Mouse (Mus musculus) erythroblast, embryonic 14.5 days (primary cell): ENCODE data around the gene Flrt3. TPM values are rescaled to one million over a fixed set of nuclear protein-coding genes. Genes with fewer than 3 reads are reported as not detected.
A peak's percentile ranks its signal among the peaks of the same experiment; 100 is the strongest.

Experiments used
- H3K27me3 ChIP-seq: 2 replicates; pipeline ENCODE4 v1.6.1; 2012; ENCODE audit warnings: inconsistent platforms; ENCODE audit not compliant: control insufficient read depth
- H3K36me3 ChIP-seq: 2 replicates; pipeline ENCODE4 v1.6.1; 2012; ENCODE audit warnings: mild to moderate bottlenecking, inconsistent platforms; ENCODE audit not compliant: control insufficient read depth
- H3K4me1 ChIP-seq: 2 replicates; pipeline ENCODE4 v1.6.1; 2012; ENCODE audit warnings: inconsistent platforms; ENCODE audit not compliant: control insufficient read depth
- H3K4me3 ChIP-seq: replicated peaks from 2 replicates; pipeline ENCODE3; 2012; ENCODE audit warnings: moderate library complexity, mild to moderate bottlenecking, inconsistent platforms
- H3K9me3 ChIP-seq: 2 replicates; pipeline ENCODE4 v1.6.1; 2012; ENCODE audit warnings: low read length, inconsistent platforms, mixed read lengths; ENCODE audit not compliant: control insufficient read depth
- GATA1 ChIP-seq: IDR thresholded peaks from 2 replicates; pipeline ENCODE4 v1.6.1; 2012; ENCODE audit warnings: low read length, inconsistent platforms, mixed read lengths
- TAL1 ChIP-seq: IDR thresholded peaks from 3 replicates; pipeline ENCODE4 v1.6.1; 2012; ENCODE audit warnings: low read length, inconsistent platforms, mixed read lengths
- polyA plus RNA-seq: library from polyadenylated mRNA; stranded (reverse); fragments of >175 nt; gene quantifications from 2 replicates; pipeline ENCODE4 v1.2.3, GENCODE M21; 2012

Flrt3 gene
- polyA plus RNA-seq, result 0.01 and 0.10 TPM in 2 replicates

DNA sequence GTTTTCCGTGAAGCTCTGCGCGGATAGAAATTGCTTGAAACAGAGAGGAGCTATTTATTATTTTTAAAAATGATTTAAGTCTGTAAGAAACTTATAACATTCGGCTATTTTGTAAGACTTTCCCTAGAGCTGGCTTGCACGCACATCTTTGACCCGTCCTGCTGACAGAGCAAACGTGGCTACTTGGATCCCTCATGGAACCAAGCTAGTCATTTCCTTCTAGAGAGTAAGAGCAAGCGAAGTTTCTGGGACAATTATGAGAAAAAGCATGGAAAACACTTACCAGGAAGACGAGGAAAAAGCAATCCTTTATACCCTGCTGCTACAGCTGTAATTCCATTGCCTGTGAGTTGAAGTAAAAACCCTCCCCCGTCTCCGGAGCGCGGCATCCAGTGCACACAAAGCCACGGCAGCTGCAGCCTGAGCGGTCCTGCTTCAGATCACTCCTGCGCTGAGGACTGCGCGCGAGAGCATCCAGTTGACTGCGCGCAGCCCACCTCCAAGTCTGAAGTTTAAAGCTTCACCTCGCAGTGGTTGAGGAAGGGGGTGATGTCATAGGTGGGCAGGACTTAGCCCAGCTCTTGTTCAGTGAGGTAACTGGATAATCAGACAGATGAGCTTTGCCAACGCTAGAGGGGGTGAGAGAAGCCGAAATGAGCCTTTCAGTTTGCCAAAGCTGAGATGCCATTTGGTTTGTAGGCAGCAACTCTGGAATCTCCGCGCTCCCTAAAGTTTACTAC lies at the start of gene Flrt3:
Flrt3 (minus strand) TSS at position 507 of the 740 bp plus-strand sequence.
- no peak for TF ChIP-seq TAL1
- TF ChIP-seq GATA1, result no peak

DNA sequence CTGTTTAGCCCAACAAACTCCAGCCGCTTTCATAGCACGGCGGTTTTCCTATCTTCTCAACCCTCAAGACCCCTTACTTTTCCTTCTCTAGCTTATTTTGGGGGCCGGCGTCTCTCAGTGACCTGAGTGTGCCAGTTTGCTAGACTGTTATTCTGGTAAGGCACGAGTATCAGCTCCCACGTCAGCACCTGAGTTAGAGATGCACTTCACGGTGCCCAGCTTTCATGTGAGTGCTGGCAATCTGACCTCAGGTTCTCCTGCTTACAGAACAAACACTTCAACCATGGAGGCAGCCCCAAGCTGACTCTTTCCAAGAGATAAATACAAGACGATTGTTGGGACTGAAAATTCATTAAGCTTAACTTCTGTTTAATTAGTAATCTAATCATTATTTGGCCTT lies 46.1 kb upstream of the Flrt3 start:
- H3K36me3 ChIP-seq, result no peaks in the 10 kb centered on the region
- TF ChIP-seq GATA1, result no peak
- TF ChIP-seq TAL1, result no peak
- H3K9me3 ChIP-seq, result no peaks in the 10 kb centered on the region
- no peaks in the 10 kb centered on the region for H3K4me1 ChIP-seq
- no peak overlapping the region for H3K4me3 ChIP-seq
- no peaks in the 10 kb centered on the region for H3K27me3 ChIP-seq

More for the DNA sequence above, at the start of gene Flrt3:
- Histone ChIP-seq H3K4me1 (no peaks in the 10 kb centered on the region), H3K27me3 (peaks cover 12% of the 10 kb centered on the region), H3K4me3 (peak within 1 kb of the TSS; percentile 36), H3K36me3 (no peaks in the 10 kb centered on the region), H3K9me3 (no peaks in the 10 kb centered on the region)

DNA sequence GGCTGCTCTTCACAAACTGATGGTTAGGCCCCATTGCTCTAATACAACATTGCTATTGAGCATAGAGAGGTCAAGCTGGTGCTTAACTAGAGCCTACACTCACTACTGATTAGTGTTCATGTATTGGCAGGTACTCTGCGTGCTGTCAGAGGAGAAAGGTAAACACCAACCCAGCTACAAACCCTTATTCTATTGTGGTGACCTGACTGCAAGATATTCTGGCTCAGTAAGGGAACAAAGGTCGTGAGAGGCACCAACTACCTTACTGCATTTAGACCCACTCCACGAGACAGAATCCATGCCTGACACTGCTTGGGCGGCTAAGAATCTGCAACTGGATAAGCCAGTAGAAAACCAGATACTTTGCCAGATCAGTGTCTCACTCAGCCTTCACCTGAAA lies 44.6 kb upstream of the Flrt3 start:
- Histone ChIP-seq H3K4me1 (no peaks in the 10 kb centered on the region), H3K9me3 (no peaks in the 10 kb centered on the region), H3K36me3 (no peaks in the 10 kb centered on the region), H3K27me3 (no peaks in the 10 kb centered on the region), H3K4me3 (no peak overlapping the region)
- TF ChIP-seq TAL1 (no peak), GATA1 (no peak)

DNA sequence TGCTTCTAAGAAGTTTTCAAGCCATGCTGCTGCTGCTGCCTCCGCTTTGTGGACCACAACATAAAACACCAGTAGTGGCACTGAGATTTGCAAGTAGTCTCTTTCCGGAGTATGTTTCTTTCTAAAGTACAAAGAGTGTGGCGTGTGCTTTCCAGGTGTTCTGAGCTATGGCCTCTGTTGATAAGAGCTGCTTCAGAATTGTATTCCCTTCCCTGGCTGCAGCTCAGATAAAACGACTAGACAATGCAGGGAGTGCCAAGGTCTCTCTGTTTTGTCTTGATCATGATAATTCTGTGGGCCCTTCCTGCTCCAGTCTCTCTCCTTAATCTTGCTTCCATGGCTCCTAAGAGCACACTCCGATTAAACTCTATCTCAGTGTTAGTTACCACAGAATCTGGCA lies 36.3 kb upstream of the Flrt3 start:
- no peak for TF ChIP-seq GATA1
- H3K4me1 ChIP-seq, result no peaks in the 10 kb centered on the region
- no peaks in the 10 kb centered on the region for H3K36me3 ChIP-seq
- no peaks in the 10 kb centered on the region for H3K27me3 ChIP-seq
- H3K4me3 ChIP-seq, result no peak overlapping the region
- H3K9me3 ChIP-seq, result no peaks in the 10 kb centered on the region

DNA sequence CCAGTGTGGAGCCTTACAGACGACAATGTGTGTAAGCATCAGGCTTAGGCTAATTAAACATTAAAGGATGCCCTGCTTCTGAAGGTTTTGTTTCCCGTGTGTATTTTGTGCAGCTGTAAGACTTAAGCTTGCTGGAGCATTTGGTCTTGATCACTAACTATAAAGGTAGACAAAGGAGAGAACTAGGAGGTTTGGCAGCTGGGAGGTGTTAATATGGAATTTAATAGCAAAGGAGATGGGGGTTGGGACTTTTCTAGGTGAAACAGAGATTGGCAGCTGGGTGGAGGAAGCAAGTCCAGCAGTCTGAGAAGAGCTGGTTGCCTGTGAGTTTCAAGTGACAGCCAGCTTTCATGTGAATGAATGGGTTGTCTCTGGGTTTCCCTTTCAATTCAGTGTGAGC lies 34.0 kb upstream of the Flrt3 start:
- TF ChIP-seq TAL1 (no peak), GATA1 (no peak)
- no peaks in the 10 kb centered on the region for H3K27me3 ChIP-seq
- H3K4me1 ChIP-seq, result no peaks in the 10 kb centered on the region
- H3K36me3 ChIP-seq, result no peaks in the 10 kb centered on the region
- no peak overlapping the region for H3K4me3 ChIP-seq
- no peaks in the 10 kb centered on the region for H3K9me3 ChIP-seq

DNA sequence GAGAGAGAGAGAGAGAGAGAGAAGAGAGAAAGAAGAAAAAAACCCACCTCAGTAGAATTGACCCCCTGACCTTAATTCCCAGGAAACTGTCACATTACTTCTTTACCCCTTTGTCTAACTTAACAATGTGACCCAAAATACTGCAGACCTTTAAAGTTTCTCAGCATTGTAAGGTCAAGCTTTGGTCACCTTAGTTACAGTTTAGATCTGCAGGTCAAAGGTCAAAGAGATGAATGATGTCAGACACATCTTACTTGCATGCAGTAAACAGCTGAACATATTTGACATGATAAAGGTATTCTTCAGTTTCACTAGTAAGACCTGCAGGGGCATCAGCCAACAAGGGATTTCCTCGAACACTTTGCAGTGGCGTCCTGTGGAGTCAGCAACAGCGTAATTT lies 32.9 kb upstream of the Flrt3 start:
- H3K36me3 ChIP-seq, result no peaks in the 10 kb centered on the region
- TF ChIP-seq GATA1 (no peak), TAL1 (no peak)
- H3K9me3 ChIP-seq, result no peaks in the 10 kb centered on the region
- no peaks in the 10 kb centered on the region for H3K27me3 ChIP-seq
- no peak overlapping the region for H3K4me3 ChIP-seq
- H3K4me1 ChIP-seq, result no peaks in the 10 kb centered on the region

DNA sequence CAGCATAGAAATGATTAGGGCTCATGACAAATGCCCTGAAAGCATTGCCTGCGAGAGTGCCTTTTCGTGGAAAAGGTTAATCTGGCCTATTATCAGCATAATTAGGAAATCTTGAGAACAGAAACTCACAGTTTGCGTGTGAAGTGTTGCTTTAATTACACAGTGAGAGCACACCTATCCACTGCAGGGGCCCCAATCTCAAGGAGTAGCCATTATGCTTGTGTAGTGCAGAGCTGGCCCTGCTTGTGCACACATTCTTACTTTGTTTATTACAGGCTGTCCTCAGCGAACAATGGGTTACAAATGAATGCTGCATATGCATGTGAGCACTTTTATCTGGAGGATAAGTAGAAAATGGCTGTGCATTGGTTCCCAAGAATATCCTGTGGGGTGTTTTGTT lies 32.1 kb upstream of the Flrt3 start:
- TF ChIP-seq TAL1 (no peak), GATA1 (no peak)
- Histone ChIP-seq H3K4me3 (no peak overlapping the region), H3K36me3 (no peaks in the 10 kb centered on the region), H3K4me1 (no peaks in the 10 kb centered on the region), H3K9me3 (no peaks in the 10 kb centered on the region), H3K27me3 (no peaks in the 10 kb centered on the region)

DNA sequence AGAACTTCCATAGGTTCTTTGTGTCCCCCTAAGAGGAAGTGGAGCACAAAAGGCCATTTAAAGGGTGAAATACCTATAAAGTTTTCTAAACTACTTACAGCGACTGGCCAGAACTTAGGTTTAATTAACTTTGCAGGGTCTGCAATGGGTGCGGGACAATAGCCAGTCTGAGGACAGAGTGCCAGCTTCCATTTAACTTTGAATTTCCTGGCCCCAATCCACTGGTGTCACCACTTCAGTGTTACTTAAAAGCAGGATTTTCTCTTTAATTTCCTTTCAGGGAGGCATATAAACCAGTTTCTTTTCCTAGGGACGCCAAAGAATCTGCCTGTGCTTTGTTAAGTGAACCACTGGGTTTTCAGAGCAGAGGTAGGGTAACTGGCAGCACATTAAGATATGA lies 27.3 kb upstream of the Flrt3 start:
- Histone ChIP-seq H3K4me1 (no peaks in the 10 kb centered on the region), H3K9me3 (no peaks in the 10 kb centered on the region), H3K4me3 (no peak overlapping the region), H3K27me3 (no peaks in the 10 kb centered on the region), H3K36me3 (no peaks in the 10 kb centered on the region)
- TF ChIP-seq GATA1 (no peak), TAL1 (no peak)

DNA sequence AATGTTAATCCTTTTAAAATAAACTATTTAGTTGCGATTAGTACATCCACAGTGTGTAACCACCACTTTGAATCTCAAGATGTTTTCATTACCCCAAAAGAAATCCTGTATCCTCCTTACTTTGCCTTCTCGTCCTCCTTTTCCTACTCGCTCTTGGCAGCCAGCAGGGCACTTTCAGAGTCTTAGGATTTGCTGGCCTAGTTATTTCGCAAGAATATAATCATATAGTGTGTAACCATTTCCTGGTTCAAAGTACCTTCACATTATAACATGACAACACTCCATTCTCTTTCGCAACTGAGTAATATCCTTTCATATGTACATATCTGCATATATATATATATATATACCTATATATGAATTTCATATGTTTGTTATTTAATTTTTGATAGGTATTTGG lies 22.6 kb upstream of the Flrt3 start:
- no peaks in the 10 kb centered on the region for H3K4me1 ChIP-seq
- no peaks in the 10 kb centered on the region for H3K36me3 ChIP-seq
- no peaks in the 10 kb centered on the region for H3K27me3 ChIP-seq
- no peak overlapping the region for H3K4me3 ChIP-seq
- H3K9me3 ChIP-seq, result no peaks in the 10 kb centered on the region
- TF ChIP-seq TAL1 (no peak), GATA1 (no peak)

DNA sequence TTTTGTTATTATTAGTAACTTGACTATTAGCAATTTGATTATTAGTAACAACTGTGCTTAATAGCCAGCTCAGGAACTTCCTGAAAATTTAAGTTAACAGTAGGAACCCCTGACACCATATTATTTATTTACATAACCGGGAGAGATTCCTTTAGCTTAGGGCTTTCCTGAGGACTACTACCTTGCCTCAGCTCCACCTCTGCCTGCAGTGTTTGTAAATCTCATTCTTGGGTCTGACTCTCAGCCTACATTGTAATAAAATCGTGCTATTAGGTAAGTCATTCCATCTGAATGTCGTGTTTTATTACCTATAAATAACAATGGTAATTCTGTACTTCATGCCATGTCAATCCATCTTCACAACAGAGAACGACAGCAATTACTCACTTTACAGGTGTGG lies 21.2 kb upstream of the Flrt3 start:
- H3K9me3 ChIP-seq, result no peaks in the 10 kb centered on the region
- TF ChIP-seq TAL1 (no peak), GATA1 (no peak)
- H3K36me3 ChIP-seq, result no peaks in the 10 kb centered on the region

More for the DNA sequence above, 21.2 kb upstream of the Flrt3 start:
- Histone ChIP-seq H3K27me3 (no peaks in the 10 kb centered on the region), H3K4me1 (no peaks in the 10 kb centered on the region), H3K4me3 (no peak overlapping the region)
